Mouse (Mus musculus) liver, embryonic 14.5 days (tissue): ENCODE results near the gene Ccnl1.

Source experiments
- CTCF ChIP-seq: IDR thresholded peaks from 2 replicates; pipeline ENCODE4 v1.5.1; 2016; ENCODE audit warnings: antibody characterized with exemption, low read depth, control low read depth
- EP300 ChIP-seq: IDR thresholded peaks from 2 replicates; pipeline ENCODE4 v1.6.1; 2016; ENCODE audit warnings: antibody characterized with exemption, low read depth

- no peak for TF ChIP-seq CTCF
- no peak for TF ChIP-seq EP300
Observed at GRCm38 (mm10) chr3:65919016-65919415, 39.0 kb downstream of the Ccnl1 start.
